In genomic region chr6:51467649-51468048, GRCm38 (mm10) we compare ENCODE assay signal across 7 mouse cellular contexts. TPM values are rescaled to one million over a fixed set of nuclear protein-coding genes. Genes with fewer than 3 reads are reported as not detected.
DNase-seq lines count a peak whose midpoint lies in the region; ATAC-seq and TF ChIP-seq lines count a peak whose summit lies in the region.

No protein-coding gene starts in this region.

- no peaks in the 10 kb centered on the region for H3K27me3 ChIP-seq in megakaryocyte, embryonic 14.5 days (replicated peaks)
- H3K27me3 ChIP-seq in liver, embryonic 12.5 days (replicated peaks) = no peaks in the 10 kb centered on the region
- H3K27me3 ChIP-seq in stomach, postnatal 0 days (ENCODE audit: control insufficient read depth, insufficient read depth, low read length) = no peaks in the 10 kb centered on the region

- H3K9me3 ChIP-seq in megakaryocyte, embryonic 14.5 days = no peaks in the 10 kb centered on the region
- H3K9me3 ChIP-seq in liver, embryonic 12.5 days (replicated peaks) = no peaks in the 10 kb centered on the region
- H3K9me3 ChIP-seq in stomach, postnatal 0 days (ENCODE audit: control insufficient read depth, low read length) = no peaks in the 10 kb centered on the region

- peak overlapping the region; percentile 93 for H3K9ac ChIP-seq in liver, embryonic 12.5 days
- no peak overlapping the region for H3K9ac ChIP-seq in stomach, postnatal 0 days (ENCODE audit: low read length)

- peaks cover 46% of the 10 kb centered on the region for H3K4me1 ChIP-seq in megakaryocyte, embryonic 14.5 days
- peaks cover under 1% of the 10 kb centered on the region; the same call in 1 of the 2 replicates for H3K4me1 ChIP-seq in embryonic fibroblast, embryonic 13.5 days (ENCODE audit: control insufficient read depth, insufficient read depth, low read length)
- peaks cover 35% of the 10 kb centered on the region for H3K4me1 ChIP-seq in liver, embryonic 12.5 days
- H3K4me1 ChIP-seq in stomach, postnatal 0 days (replicated peaks; ENCODE audit: control insufficient read depth, insufficient read depth) = 0 out of 2 replicates have a peak, but pooled peaks cover 2% of the 10 kb centered on the region

- peak overlapping the region; percentile 97 for H3K4me3 ChIP-seq in megakaryocyte, embryonic 14.5 days (replicated peaks)
- H3K4me3 ChIP-seq in embryonic fibroblast, embryonic 13.5 days (ENCODE audit: insufficient read depth, low read length) = peak overlapping the region; percentile 41
- peak overlapping the region; percentile 94 for H3K4me3 ChIP-seq in liver, embryonic 12.5 days
- H3K4me3 ChIP-seq in stomach, postnatal 0 days (ENCODE audit: low read depth, low read length) = peak overlapping the region; percentile 99

- no peak for DNase-seq in stomach, postnatal 0 days (ENCODE audit: low spot score)
- DNase-seq in thymus, postnatal 4 days = no peak
- DNase-seq in thymus, postnatal 36 days = no peak

- H3K27ac ChIP-seq in embryonic fibroblast, embryonic 13.5 days (ENCODE audit: insufficient read depth, low read length) = no peak overlapping the region
- H3K27ac ChIP-seq in liver, embryonic 12.5 days = no peak overlapping the region
- H3K27ac ChIP-seq in stomach, postnatal 0 days (replicated peaks) = no peak overlapping the region

- TF ChIP-seq EP300 in stomach, postnatal 0 days (optimal IDR thresholded peaks at IDR 0.05) = no peak

- peaks cover 50% of the 10 kb centered on the region for H3K36me3 ChIP-seq in megakaryocyte, embryonic 14.5 days (replicated peaks; ENCODE audit: low read length)
- H3K36me3 ChIP-seq in liver, embryonic 12.5 days = peaks cover 61% of the 10 kb centered on the region
- peaks cover 14% of the 10 kb centered on the region for H3K36me3 ChIP-seq in stomach, postnatal 0 days (ENCODE audit: control insufficient read depth, insufficient read depth, low read length)

- no peak for ATAC-seq in megakaryocyte, adult 5-6 weeks (ENCODE audit: poor library complexity, severe bottlenecking)
- ATAC-seq in liver, embryonic 12.5 days = no peak
- ATAC-seq in stomach, postnatal 0 days (ENCODE audit: low FRiP score, low TSS enrichment) = no peak

- peak overlapping the region; percentile 63 for H3K4me2 ChIP-seq in liver, embryonic 12.5 days
- peak overlapping the region; percentile 64 for H3K4me2 ChIP-seq in stomach, postnatal 0 days (replicated peaks; ENCODE audit: low read depth)

- no peak for TF ChIP-seq CTCF in embryonic fibroblast, embryonic 13.5 days (IDR thresholded peaks at IDR 0.05; ENCODE audit: borderline replicate concordance, insufficient read depth, low read length)
- peak; percentile 66 for TF ChIP-seq CTCF in stomach, postnatal 0 days (IDR thresholded peaks at IDR 0.05; ENCODE audit: low read depth)

- WGBS in liver, embryonic 12.5 days (ENCODE audit: insufficient replicate concordance) = 0% methylated on average over 2 of the region's 2 CpGs
- 0% methylated on average over 2 of the region's 2 CpGs for WGBS in stomach, postnatal 0 days

- no peak for TF ChIP-seq POLR2A in embryonic fibroblast, embryonic 13.5 days (IDR thresholded peaks at IDR 0.05; ENCODE audit: low read depth, low read length)

RNA-seq across cellular contexts. Expression of gene Hnrnpa2b1, which starts 2.0 kb away (rescaled TPM):
- polyA plus RNA-seq in megakaryocyte, embryonic 14.5 days (2012; ENCODE audit: insufficient read depth, low replicate concordance) = 101 and 192 TPM in 2 replicates
- total RNA-seq in megakaryocyte, adult 5-6 weeks (2015) = 1,149 and 1,154 TPM in 2 replicates
- total RNA-seq in megakaryocyte, adult 5-6 weeks (2017) = 1,039 and 1,264 TPM in 2 replicates
- polyA plus RNA-seq in embryonic fibroblast, embryonic 13.5 days (2011; ENCODE audit: insufficient read length, low read depth, missing spikeins) = 838 and 1,144 TPM in 2 replicates
- polyA plus RNA-seq in liver, embryonic 12.5 days (2016; fragmentation: Nextera tagmentation; extraction: Ambion mirVana) = 1,236 and 1,328 TPM in 2 replicates
- polyA plus RNA-seq in stomach, postnatal 0 days (2015; fragmentation: Nextera tagmentation; extraction: Ambion mirVana) = 525 and 543 TPM in 2 replicates

RNA-seq across cellular contexts. Expression of gene Cbx3, which starts 2.5 kb away (rescaled TPM):
- 13.1 and 22.3 TPM in 2 replicates for polyA plus RNA-seq in megakaryocyte, embryonic 14.5 days (2012; ENCODE audit: insufficient read depth, low replicate concordance)
- total RNA-seq in megakaryocyte, adult 5-6 weeks (2015) = 179 and 190 TPM in 2 replicates
- 242 and 272 TPM in 2 replicates for total RNA-seq in megakaryocyte, adult 5-6 weeks (2017)
- 162 and 261 TPM in 2 replicates for polyA plus RNA-seq in embryonic fibroblast, embryonic 13.5 days (2011; ENCODE audit: insufficient read length, low read depth, missing spikeins)
- 307 and 311 TPM in 2 replicates for polyA plus RNA-seq in liver, embryonic 12.5 days (2016; fragmentation: Nextera tagmentation; extraction: Ambion mirVana)
- 209 and 224 TPM in 2 replicates for polyA plus RNA-seq in stomach, postnatal 0 days (2015; fragmentation: Nextera tagmentation; extraction: Ambion mirVana)

RNA-seq across cellular contexts. Expression of gene Nfe2l3, which starts 35.2 kb away (rescaled TPM):
- polyA plus RNA-seq in megakaryocyte, embryonic 14.5 days (2012; ENCODE audit: insufficient read depth, low replicate concordance) = not detected in 2 replicates
- 0.11 TPM in 1 of 2 replicates, not detected in the other for total RNA-seq in megakaryocyte, adult 5-6 weeks (2015)
- total RNA-seq in megakaryocyte, adult 5-6 weeks (2017) = 0.48 TPM in 1 of 2 replicates, not detected in the other
- polyA plus RNA-seq in embryonic fibroblast, embryonic 13.5 days (2011; ENCODE audit: insufficient read length, low read depth, missing spikeins) = 0.19 and 0.45 TPM in 2 replicates
- 0.23 and 0.29 TPM in 2 replicates for polyA plus RNA-seq in liver, embryonic 12.5 days (2016; fragmentation: Nextera tagmentation; extraction: Ambion mirVana)
- polyA plus RNA-seq in stomach, postnatal 0 days (2015; fragmentation: Nextera tagmentation; extraction: Ambion mirVana) = 19.6 and 20.9 TPM in 2 replicates

RNA-seq across cellular contexts. Expression of gene Snx10, which starts 56.1 kb away (rescaled TPM):
- polyA plus RNA-seq in megakaryocyte, embryonic 14.5 days (2012; ENCODE audit: insufficient read depth, low replicate concordance) = 2.4 TPM in 1 of 2 replicates, not detected in the other
- 126 and 133 TPM in 2 replicates for total RNA-seq in megakaryocyte, adult 5-6 weeks (2015)
- 114 and 125 TPM in 2 replicates for total RNA-seq in megakaryocyte, adult 5-6 weeks (2017)
- polyA plus RNA-seq in embryonic fibroblast, embryonic 13.5 days (2011; ENCODE audit: insufficient read length, low read depth, missing spikeins) = 25.0 and 27.5 TPM in 2 replicates
- 5.2 and 5.4 TPM in 2 replicates for polyA plus RNA-seq in liver, embryonic 12.5 days (2016; fragmentation: Nextera tagmentation; extraction: Ambion mirVana)
- polyA plus RNA-seq in stomach, postnatal 0 days (2015; fragmentation: Nextera tagmentation; extraction: Ambion mirVana) = 16.9 and 17.4 TPM in 2 replicates

Comparison
In these comparisons a context has a peak if more than half of its experiments do, and no peak if none do; other contexts are left out.
1. H3K4me3 ChIP-seq: peak in every context shown above with its lines; median percentile 99 in stomach, postnatal 0 days; 97 in megakaryocyte, embryonic 14.5 days; 94 in liver, embryonic 12.5 days; 41 in embryonic fibroblast, embryonic 13.5 days.
2. RNA of gene Nfe2l3, which starts 35.2 kb away (polyA plus RNA-seq): 19.6 to 20.9 TPM in stomach, postnatal 0 days; 0.23 to 0.29 TPM in liver, embryonic 12.5 days, 0.19 to 0.45 TPM in embryonic fibroblast, embryonic 13.5 days and not detected in megakaryocyte, embryonic 14.5 days; every median in the first group is over 10 times any median in the second.